Mouse (Mus musculus) fibroblast of lung, adult 2 months (primary cell): ENCODE measurements around the gene Olfr1411.
A peak's percentile ranks its signal among the peaks of the same experiment; 100 is the strongest.

Experiments used
- DNase-seq: peaks from one replicate; pipeline ENCODE4 v3.0.0-alpha.2; 2011; ENCODE audit warnings: low read depth

The Olfr1411 gene

GRCm38 (mm10) chr1:92594111-92594510, at the start of gene Olfr1411:
Gene Olfr1411 (plus strand): TSS chr1:92594411.
- no peak for DNase-seq

- no peak for DNase-seq
Observed at GRCm38 (mm10) chr1:92545929-92546328, 48.3 kb upstream of the Olfr1411 start.

GRCm38 (mm10) chr1:92571022-92571421, 23.2 kb upstream of the Olfr1411 start, which contains the start of gene Olfr1413:
Gene Olfr1413 (plus strand): TSS chr1:92571322.
- no peak for DNase-seq

- no peak for DNase-seq
Observed at GRCm38 (mm10) chr1:92585479-92585878, 8.7 kb upstream of the Olfr1411 start, which contains the start of gene Olfr1412. Gene Olfr1412 (plus strand): TSS chr1:92585779.

- no peak for DNase-seq
Observed at GRCm38 (mm10) chr1:92596019-92596418, 1.8 kb downstream of the Olfr1411 start.

- DNase-seq = no peak
Observed at GRCm38 (mm10) chr1:92605482-92605881, 11.3 kb downstream of the Olfr1411 start, which contains the start of gene Olfr1410. Gene Olfr1410 (plus strand): TSS chr1:92605782.

GRCm38 (mm10) chr1:92607711-92608110, 13.5 kb downstream of the Olfr1411 start:
- no peak for DNase-seq

GRCm38 (mm10) chr1:92611008-92611407, 16.8 kb downstream of the Olfr1411 start:
- DNase-seq = no peak

GRCm38 (mm10) chr1:92613175-92613574, 19.0 kb downstream of the Olfr1411 start:
- no peak for DNase-seq

- DNase-seq = peak; percentile 24
Observed at GRCm38 (mm10) chr1:92614516-92614915, 20.3 kb downstream of the Olfr1411 start.

GRCm38 (mm10) chr1:92616046-92616445, 21.8 kb downstream of the Olfr1411 start:
- peak; percentile 63 for DNase-seq

GRCm38 (mm10) chr1:92617488-92617887, 23.3 kb downstream of the Olfr1411 start, which contains the start of gene Olfr12:
Gene Olfr12 (plus strand): TSS chr1:92617788.
- no peak for DNase-seq

- DNase-seq = no peak
Observed at GRCm38 (mm10) chr1:92618360-92618759, 24.1 kb downstream of the Olfr1411 start.

- no peak for DNase-seq
Observed at GRCm38 (mm10) chr1:92628227-92628626, 34.0 kb downstream of the Olfr1411 start.

- DNase-seq = no peak
Observed at GRCm38 (mm10) chr1:92632196-92632595, 38.0 kb downstream of the Olfr1411 start.

- no peak for DNase-seq
Observed at GRCm38 (mm10) chr1:92632948-92633347, 38.7 kb downstream of the Olfr1411 start.

GRCm38 (mm10) chr1:92633726-92634125, 39.5 kb downstream of the Olfr1411 start:
- DNase-seq = no peak

GRCm38 (mm10) chr1:92634569-92634968, 40.4 kb downstream of the Olfr1411 start:
- no peak for DNase-seq

- peak; percentile 49 for DNase-seq
Observed at GRCm38 (mm10) chr1:92634976-92635599, 40.9 kb downstream of the Olfr1411 start.

GRCm38 (mm10) chr1:92636015-92636414, 41.8 kb downstream of the Olfr1411 start:
- no peak for DNase-seq

GRCm38 (mm10) chr1:92636676-92637075, 42.5 kb downstream of the Olfr1411 start:
- no peak for DNase-seq

GRCm38 (mm10) chr1:92637501-92638172, 43.4 kb downstream of the Olfr1411 start:
- DNase-seq = no peak

- no peak for DNase-seq
Observed at GRCm38 (mm10) chr1:92638181-92638580, 44.0 kb downstream of the Olfr1411 start.
